Mouse (Mus musculus) embryonic fibroblast, embryonic 13.5 days (primary cell): ENCODE measurements around the gene Naa38.

Experiments
- CTCF ChIP-seq: IDR thresholded peaks from 2 replicates; pipeline ENCODE4 v1.5.1; 2011; ENCODE audit warnings: mild to moderate bottlenecking, control low read depth, low read length, moderate library complexity, borderline replicate concordance; ENCODE audit not compliant: insufficient read depth
- POLR2A ChIP-seq: IDR thresholded peaks from 2 replicates; pipeline ENCODE4 v1.6.1; 2011; ENCODE audit warnings: low read depth, mild to moderate bottlenecking, control low read depth, low read length, moderate library complexity

- TF ChIP-seq CTCF (no peak), POLR2A (no peak)
These were observed 37.6 kb upstream of the Naa38 start for GRCm38 (mm10) chr11:69357690-69358089.
